Mouse (Mus musculus) layer of hippocampus, postnatal 25 days (tissue): ENCODE data around the gene Ccndbp1. TPM values are rescaled to one million over a fixed set of nuclear protein-coding genes. Genes with fewer than 3 reads are reported as not detected.

Experiments used
- microRNA-seq, 2 experiments: library from miRNA; unstranded; fragments of <30 nt; microRNA quantifications; one replicate each; pipeline ENCODE4 v1.2.0; 2021
- total RNA-seq, 2 experiments: library from RNA; stranded (reverse); gene quantifications; 2 replicates each; pipeline ENCODE4 v1.2.3; 2021

The Ccndbp1 gene
- total RNA-seq, 2 experiments from 2014 or later: 58.4 to 58.8 TPM

Small RNA genes within 50 kb of the gene (microRNA-seq; reads per million reads assigned to microRNA genes)
- gene Gm44325: 0 reads per million in 2 experiments

Other genes starting within 250 kb of the Ccndbp1 start
- gene Cdan1, start 158.3 kb upstream of the Ccndbp1 start, total RNA-seq: 10 to 100 TPM; 22.8 to 31.9 TPM
- 10 to 100 TPM; 63.0 to 72.8 TPM for gene Ttbk2, start 157.8 kb upstream of the Ccndbp1 start, total RNA-seq
- gene Ubr1, start 37.7 kb upstream of the Ccndbp1 start, total RNA-seq: 10 to 100 TPM; 42.0 to 46.7 TPM
- gene Tmem62, start 31.4 kb upstream of the Ccndbp1 start, total RNA-seq: 10 to 100 TPM; 21.8 to 27.5 TPM
- gene Epb42, start 28.7 kb downstream of the Ccndbp1 start, total RNA-seq: not detected
- not detected for gene Tgm5, start 77.4 kb downstream of the Ccndbp1 start, total RNA-seq
- gene Tgm7, start 101.4 kb downstream of the Ccndbp1 start, total RNA-seq: under 1 TPM; 0.15 to 0.16 TPM
- gene Adal, start 132.0 kb downstream of the Ccndbp1 start, total RNA-seq: 10 to 100 TPM; 17.9 to 19.6 TPM
- 1 to 10 TPM; 7.7 to 9.2 TPM for gene Lcmt2, start 132.2 kb downstream of the Ccndbp1 start, total RNA-seq
- 10 to 100 TPM; 34.8 to 37.8 TPM for gene Tubgcp4, start 162.3 kb downstream of the Ccndbp1 start, total RNA-seq
- gene Zscan29, start 162.7 kb downstream of the Ccndbp1 start, total RNA-seq: 1 to 10 TPM; 6.1 to 6.4 TPM